8 mouse cellular contexts compared by ENCODE assay signal in the genomic region with DNA sequence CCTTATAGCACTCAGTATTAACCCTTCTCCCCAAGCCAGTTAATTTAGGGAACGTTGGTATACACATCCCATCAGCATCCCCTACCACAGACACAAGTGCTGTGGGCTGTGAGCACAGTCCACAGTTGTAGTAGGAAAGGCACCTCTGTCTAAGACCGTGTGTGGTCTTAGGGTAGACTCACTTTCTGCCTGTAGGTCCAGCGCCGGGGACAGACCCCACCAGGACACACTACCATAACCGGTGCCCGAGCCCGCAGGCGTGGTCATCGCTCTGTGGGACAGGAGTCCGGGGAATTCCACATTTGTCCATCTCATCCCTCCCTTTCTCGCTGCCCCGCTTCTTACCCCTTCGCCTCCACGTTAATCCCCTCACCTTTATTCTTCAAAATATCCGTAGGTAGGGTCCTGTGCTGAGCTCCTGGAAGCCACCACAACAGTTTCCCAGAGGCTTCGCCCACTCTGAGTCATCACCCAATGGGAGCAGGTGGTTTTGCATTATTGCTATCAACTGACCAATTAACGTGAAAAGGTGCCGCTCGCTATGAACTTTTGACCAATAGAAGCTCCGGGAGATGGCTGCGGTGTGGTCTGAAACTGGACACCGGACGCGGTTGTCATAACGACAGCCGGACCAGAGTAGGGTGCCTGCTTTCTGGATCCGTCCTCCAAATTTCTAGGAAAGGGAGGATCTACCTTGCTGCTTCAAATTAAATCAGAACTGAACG. TPM values are rescaled to one million over a fixed set of nuclear protein-coding genes. Genes with fewer than 3 reads are reported as not detected.
DNase-seq lines count a peak whose midpoint lies in the region; ATAC-seq lines count a peak whose summit lies in the region.

Dnaaf3 (minus strand) TSS at position 449 of the 725 bp plus-strand sequence.

- peak; percentile 50 to 71 for DNase-seq in right cerebral cortex, postnatal 10 days (ENCODE audit: low spot score in 2 of 2)
- no peak for DNase-seq in right cerebral cortex, adult 18-20 months
- peak; percentile 57 for DNase-seq in hindbrain, embryonic 14.5 days (ENCODE audit: low spot score)
- peak; percentile 63 for DNase-seq in liver
- DNase-seq in yolk sac, embryonic 10.5 days (ENCODE audit: low spot score) = peak; percentile 79
- no peak for DNase-seq in layer of hippocampus, postnatal 14 days (ENCODE audit: low spot score in 2 of 2)

- no peaks in the 10 kb centered on the region for H3K36me3 ChIP-seq in forebrain, embryonic 16.5 days (ENCODE audit: control insufficient read depth, insufficient read depth)
- 0 out of 2 replicates have a peak, but pooled peaks cover 1% of the 10 kb centered on the region for H3K36me3 ChIP-seq in hindbrain, embryonic 14.5 days (replicated peaks; ENCODE audit: control insufficient read depth, insufficient read depth)
- no peaks in the 10 kb centered on the region for H3K36me3 ChIP-seq in midbrain, embryonic 15.5 days (replicated peaks)

- H3K27ac ChIP-seq in forebrain, embryonic 16.5 days (ENCODE audit: low read length) = no peak within 1 kb of the TSS
- no peak within 1 kb of the TSS for H3K27ac ChIP-seq in hindbrain, embryonic 14.5 days
- H3K27ac ChIP-seq in midbrain, embryonic 15.5 days = no peak within 1 kb of the TSS

- no peaks in the 10 kb centered on the region for H3K9me3 ChIP-seq in forebrain, embryonic 16.5 days (ENCODE audit: control insufficient read depth, low read length)
- no peaks in the 10 kb centered on the region for H3K9me3 ChIP-seq in hindbrain, embryonic 14.5 days (ENCODE audit: control insufficient read depth, low read length)
- H3K9me3 ChIP-seq in midbrain, embryonic 15.5 days = no peaks in the 10 kb centered on the region

- peaks cover 4% of the 10 kb centered on the region; the same call in 1 of the 2 replicates for H3K27me3 ChIP-seq in forebrain, embryonic 16.5 days (replicated peaks; ENCODE audit: control insufficient read depth, insufficient read depth, low read length)
- H3K27me3 ChIP-seq in hindbrain, embryonic 14.5 days (ENCODE audit: control insufficient read depth, insufficient read depth, low read length) = peaks cover 11% of the 10 kb centered on the region
- peaks cover 6% of the 10 kb centered on the region; the same call in 1 of the 2 replicates for H3K27me3 ChIP-seq in midbrain, embryonic 15.5 days (replicated peaks)

- 0 out of 2 replicates have a peak, but pooled peaks cover 3% of the 10 kb centered on the region for H3K4me1 ChIP-seq in forebrain, embryonic 16.5 days (replicated peaks; ENCODE audit: control insufficient read depth, insufficient read depth, low read length)
- H3K4me1 ChIP-seq in hindbrain, embryonic 14.5 days (replicated peaks; ENCODE audit: control insufficient read depth, insufficient read depth, low read length) = peaks cover 5% of the 10 kb centered on the region; the same call in 1 of the 2 replicates
- peaks cover 10% of the 10 kb centered on the region for H3K4me1 ChIP-seq in midbrain, embryonic 15.5 days

- ATAC-seq in forebrain, embryonic 16.5 days = peak; percentile 76
- peak; percentile 68 for ATAC-seq in hindbrain, embryonic 14.5 days (ENCODE audit: low FRiP score)
- ATAC-seq in midbrain, embryonic 15.5 days (replicated peaks) = peak; percentile 51; the same call in 1 of the 2 replicates

- peak within 1 kb of the TSS; percentile 26 for H3K4me3 ChIP-seq in forebrain, embryonic 16.5 days (replicated peaks; ENCODE audit: low read length)
- H3K4me3 ChIP-seq in hindbrain, embryonic 14.5 days (replicated peaks; ENCODE audit: low read length) = peak within 1 kb of the TSS; percentile 22
- peak within 1 kb of the TSS; percentile 14 for H3K4me3 ChIP-seq in midbrain, embryonic 15.5 days

- H3K9ac ChIP-seq in forebrain, embryonic 16.5 days (replicated peaks; ENCODE audit: low read depth, low read length) = 0 out of 2 replicates have a peak within 1 kb of the TSS, but pooled peaks have one; percentile 10
- H3K9ac ChIP-seq in hindbrain, embryonic 14.5 days = no peak within 1 kb of the TSS; the same call in 1 of the 2 replicates
- no peak within 1 kb of the TSS for H3K9ac ChIP-seq in midbrain, embryonic 15.5 days

- peak within 1 kb of the TSS; percentile 45 for H3K4me2 ChIP-seq in forebrain, embryonic 16.5 days (ENCODE audit: low read length)
- peak within 1 kb of the TSS; percentile 46 for H3K4me2 ChIP-seq in hindbrain, embryonic 14.5 days (replicated peaks)
- peak within 1 kb of the TSS; percentile 39 for H3K4me2 ChIP-seq in midbrain, embryonic 15.5 days

- WGBS in forebrain, embryonic 16.5 days = 1% methylated on average over 28 of the region's 28 CpGs
- 4% methylated on average over 28 of the region's 28 CpGs for WGBS in hindbrain, embryonic 14.5 days
- 2% methylated on average over 28 of the region's 28 CpGs for WGBS in midbrain, embryonic 15.5 days

RNA-seq across cellular contexts. Expression of gene Dnaaf3, which starts in this region (rescaled TPM):
- 1.4 and 1.6 TPM in 2 replicates for polyA plus RNA-seq in forebrain, embryonic 16.5 days (2015; fragmentation: Nextera tagmentation; extraction: Ambion mirVana)
- polyA plus RNA-seq in hindbrain, embryonic 14.5 days (2014; fragmentation: Nextera tagmentation; extraction: Ambion mirVana) = 1.0 and 1.5 TPM in 2 replicates
- 2.3 and 2.8 TPM in 2 replicates for polyA plus RNA-seq in midbrain, embryonic 15.5 days (2015; fragmentation: Nextera tagmentation; extraction: Ambion mirVana)
- total RNA-seq in layer of hippocampus, postnatal 14 days (2021) = 1 to 10 TPM in 1 of 2 experiments, under 1 TPM in 1; 0.83 to 1.1 TPM

Comparison
In these comparisons a context has a peak if more than half of its experiments do, and no peak if none do; other contexts are left out.
1. DNase-seq: peak in right cerebral cortex, postnatal 10 days (2 of 2), hindbrain, embryonic 14.5 days (single experiment), liver (single experiment) and yolk sac, embryonic 10.5 days (single experiment); none in right cerebral cortex, adult 18-20 months (single experiment) and layer of hippocampus, postnatal 14 days (0 of 2).
2. Peak in every context shown above with its lines, with median percentiles within 50 percentile points of each other: ATAC-seq, H3K4me2 ChIP-seq and H3K4me3 ChIP-seq.